Mouse (Mus musculus) granulocyte monocyte progenitor cell, adult 5-6 weeks (primary cell): ENCODE measurements around the gene Phlpp1. TPM values are rescaled to one million over a fixed set of nuclear protein-coding genes. Genes with fewer than 3 reads are reported as not detected.

Source experiments
- ATAC-seq: replicated peaks from 2 replicates; pipeline ENCODE4 v1.8.0; 2016; ENCODE audit warnings: mild to moderate bottlenecking, moderate TSS enrichment, inconsistent platforms; ENCODE audit not compliant: poor library complexity, severe bottlenecking
- total RNA-seq, 2 experiments: library from RNA; stranded (forward) in 1 of 2; stranded (reverse) in 1 of 2; fragments of 200-712, 200-1000 nt in 1 of 2; fragments of >200 nt in 1 of 2; fragmentation: Nextera tagmentation in 1 of 2; gene quantifications; 2 replicates each; pipeline ENCODE4 v1.2.3; 2014 to 2017

The Phlpp1 gene
- total RNA-seq, 2 experiments from 2014 or later = 1.7 to 2.2 TPM

GRCm38 (mm10) chr1:106162581-106162980, 9.0 kb upstream of the Phlpp1 start:
- ATAC-seq = peak; percentile 97

- no peak for ATAC-seq
Observed at GRCm38 (mm10) chr1:106163401-106163800, 8.2 kb upstream of the Phlpp1 start.

GRCm38 (mm10) chr1:106164111-106164510, 7.4 kb upstream of the Phlpp1 start:
- ATAC-seq = no peak

- ATAC-seq = no peak
Observed at GRCm38 (mm10) chr1:106168001-106168400, 3.6 kb upstream of the Phlpp1 start.

GRCm38 (mm10) chr1:106168801-106169200, 2.8 kb upstream of the Phlpp1 start:
- ATAC-seq = no peak

GRCm38 (mm10) chr1:106169741-106170265, 1.7 kb upstream of the Phlpp1 start:
- no peak for ATAC-seq

GRCm38 (mm10) chr1:106172301-106172930, 864 bp downstream of the Phlpp1 start:
- ATAC-seq = peak; percentile 15

GRCm38 (mm10) chr1:106172931-106173371, 1.4 kb downstream of the Phlpp1 start:
- ATAC-seq = 0 out of 2 replicates have a peak, but pooled peaks have one; percentile 0

GRCm38 (mm10) chr1:106173621-106174156, 2.1 kb downstream of the Phlpp1 start:
- no peak for ATAC-seq

GRCm38 (mm10) chr1:106174598-106174997, 3.0 kb downstream of the Phlpp1 start:
- ATAC-seq = no peak

GRCm38 (mm10) chr1:106175360-106175759, 3.8 kb downstream of the Phlpp1 start:
- no peak for ATAC-seq

GRCm38 (mm10) chr1:106176791-106177190, 5.2 kb downstream of the Phlpp1 start:
- no peak for ATAC-seq

GRCm38 (mm10) chr1:106177868-106178790, 6.6 kb downstream of the Phlpp1 start:
- no peak for ATAC-seq

GRCm38 (mm10) chr1:106183701-106184100, 12.1 kb downstream of the Phlpp1 start:
- ATAC-seq = no peak

- ATAC-seq = no peak
Observed at GRCm38 (mm10) chr1:106184780-106185460, 13.4 kb downstream of the Phlpp1 start.

- no peak for ATAC-seq
Observed at GRCm38 (mm10) chr1:106185461-106185924, 13.9 kb downstream of the Phlpp1 start.

- ATAC-seq = no peak
Observed at GRCm38 (mm10) chr1:106186062-106186461, 14.5 kb downstream of the Phlpp1 start.

GRCm38 (mm10) chr1:106187480-106187879, 15.9 kb downstream of the Phlpp1 start:
- ATAC-seq = no peak

- no peak for ATAC-seq
Observed at GRCm38 (mm10) chr1:106188756-106189155, 17.2 kb downstream of the Phlpp1 start.

GRCm38 (mm10) chr1:106189311-106189710, 17.8 kb downstream of the Phlpp1 start:
- no peak for ATAC-seq
